Mouse (Mus musculus) hindbrain, embryonic 13.5 days (tissue): Measurements from ENCODE around the gene Selplg. TPM values are rescaled to one million over a fixed set of nuclear protein-coding genes. Genes with fewer than 3 reads are reported as not detected.

Experiments used
- ATAC-seq: fragments of 200-750 bp; cut with Nextera tagmentation; 2 replicates; pipeline ENCODE4 v1.8.0; 2017; ENCODE audit warnings: moderate TSS enrichment; ENCODE audit not compliant: low FRiP score
- H3K27ac ChIP-seq: fragments of 300-500 bp; sonication (generic); 2 replicates; pipeline ENCODE4 v1.5.1; 2015; ENCODE audit warnings: inconsistent platforms, mild to moderate bottlenecking, moderate library complexity
- H3K27me3 ChIP-seq: fragments of 300-500 bp; sonication (generic); 2 replicates; pipeline ENCODE4 v1.6.1; 2015; ENCODE audit warnings: mild to moderate bottlenecking, inconsistent platforms
- H3K36me3 ChIP-seq: fragments of 300-500 bp; sonication (generic); 2 replicates; pipeline ENCODE4 v1.6.1; 2015; ENCODE audit warnings: mild to moderate bottlenecking, inconsistent platforms
- H3K4me1 ChIP-seq: fragments of 300-500 bp; sonication (generic); replicated peaks from 2 replicates; pipeline ENCODE4 v1.6.1; 2015; ENCODE audit warnings: inconsistent platforms
- H3K4me2 ChIP-seq: fragments of 300-500 bp; sonication (generic); 2 replicates; pipeline ENCODE4 v1.6.1; 2015; ENCODE audit warnings: inconsistent platforms, mild to moderate bottlenecking, moderate library complexity
- H3K4me3 ChIP-seq: fragments of 300-500 bp; sonication (generic); 2 replicates; pipeline ENCODE4 v1.5.1; 2015; ENCODE audit warnings: mild to moderate bottlenecking, inconsistent platforms
- H3K9ac ChIP-seq: fragments of 300-500 bp; sonication (generic); 2 replicates; pipeline ENCODE4 v1.6.1; 2015; ENCODE audit warnings: mild to moderate bottlenecking, inconsistent platforms
- H3K9me3 ChIP-seq: fragments of 300-500 bp; sonication (generic); 2 replicates; pipeline ENCODE4 v1.6.1; 2016; ENCODE audit warnings: inconsistent platforms
- WGBS: fragments of 180-500 bp; shearing (Covaris S2); methylation state at CpG from one replicate; pipeline ENCODE4 v1.1.7; 2015; 5-methylcytosine and 5-hydroxymethylcytosine counted together
- polyA plus RNA-seq: library from polyadenylated mRNA; unstranded; fragments of >200 nt; fragmentation: Nextera tagmentation; extraction: Ambion mirVana; gene quantifications from 2 replicates; pipeline ENCODE4 v1.2.1, GENCODE M21; 2015

Gene Selplg
- polyA plus RNA-seq = 1.7 and 1.9 TPM in 2 replicates

DNA sequence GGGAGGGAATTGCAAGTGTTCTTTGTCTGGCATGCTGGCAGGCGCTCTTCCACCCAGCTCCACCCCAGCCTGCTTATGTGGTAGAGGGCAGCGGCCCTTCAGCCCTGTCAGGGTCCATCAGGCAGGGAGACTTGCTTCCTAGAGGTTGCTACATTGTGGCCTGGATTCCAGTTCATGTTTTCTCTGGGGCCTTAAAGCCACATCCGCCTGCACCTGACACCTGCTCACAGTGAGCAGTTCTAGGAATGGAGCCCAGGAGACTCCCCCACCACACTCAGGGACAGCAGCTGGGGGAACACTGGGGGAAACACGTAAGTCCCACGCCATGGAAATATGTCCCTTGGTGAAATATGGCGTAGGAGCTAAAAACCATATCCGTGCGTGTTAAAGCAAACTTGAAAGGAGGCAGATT, at the start of gene Selplg:
Gene Selplg (minus strand): TSS at position 155 of the 412 bp plus-strand sequence.
- Histone ChIP-seq H3K9ac (peak within 1 kb of the TSS; percentile 35), H3K9me3 (no peaks in the 10 kb centered on the region), H3K27me3 (no peaks in the 10 kb centered on the region), H3K4me2 (no peak within 1 kb of the TSS), H3K4me1 (0 out of 2 replicates have a peak, but pooled peaks cover 7% of the 10 kb centered on the region), H3K4me3 (no peak within 1 kb of the TSS), H3K27ac (0 out of 2 replicates have a peak within 1 kb of the TSS, but pooled peaks have one; percentile 23), H3K36me3 (no peaks in the 10 kb centered on the region)
- ATAC-seq = no peak
- 40% methylated on average over 8 of the region's 8 CpGs for WGBS

DNA sequence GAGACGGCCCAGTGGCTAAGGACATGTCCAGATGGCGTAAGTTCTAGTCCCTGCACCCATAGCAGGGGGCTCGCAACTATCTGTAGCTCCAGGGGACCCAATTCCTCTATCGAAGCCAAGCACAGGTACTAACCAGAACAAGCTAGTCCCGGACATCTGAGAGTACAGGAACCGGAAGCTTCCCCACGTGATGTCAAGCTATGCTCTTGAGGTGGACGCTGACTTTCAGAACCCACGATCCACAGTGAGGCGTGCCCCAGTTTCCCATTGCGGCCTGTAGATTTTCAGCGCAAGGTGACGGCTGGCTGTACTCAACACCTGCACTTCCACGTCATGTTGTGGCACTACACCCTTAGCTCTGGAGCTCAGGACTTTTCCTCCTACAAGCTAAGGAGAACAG, 48.7 kb upstream of the Selplg start:
- no peak overlapping the region for H3K9ac ChIP-seq
- H3K9me3 ChIP-seq = no peaks in the 10 kb centered on the region
- no peaks in the 10 kb centered on the region for H3K27me3 ChIP-seq
- H3K4me1 ChIP-seq = peaks cover 78% of the 10 kb centered on the region
- no peak overlapping the region for H3K4me2 ChIP-seq
- 93% methylated on average over 14 of the region's 14 CpGs for WGBS
- peaks cover 46% of the 10 kb centered on the region for H3K36me3 ChIP-seq
- peak overlapping the region; percentile 88; the same call in 1 of the 2 replicates for H3K27ac ChIP-seq
- ATAC-seq = no peak
- no peak overlapping the region for H3K4me3 ChIP-seq

DNA sequence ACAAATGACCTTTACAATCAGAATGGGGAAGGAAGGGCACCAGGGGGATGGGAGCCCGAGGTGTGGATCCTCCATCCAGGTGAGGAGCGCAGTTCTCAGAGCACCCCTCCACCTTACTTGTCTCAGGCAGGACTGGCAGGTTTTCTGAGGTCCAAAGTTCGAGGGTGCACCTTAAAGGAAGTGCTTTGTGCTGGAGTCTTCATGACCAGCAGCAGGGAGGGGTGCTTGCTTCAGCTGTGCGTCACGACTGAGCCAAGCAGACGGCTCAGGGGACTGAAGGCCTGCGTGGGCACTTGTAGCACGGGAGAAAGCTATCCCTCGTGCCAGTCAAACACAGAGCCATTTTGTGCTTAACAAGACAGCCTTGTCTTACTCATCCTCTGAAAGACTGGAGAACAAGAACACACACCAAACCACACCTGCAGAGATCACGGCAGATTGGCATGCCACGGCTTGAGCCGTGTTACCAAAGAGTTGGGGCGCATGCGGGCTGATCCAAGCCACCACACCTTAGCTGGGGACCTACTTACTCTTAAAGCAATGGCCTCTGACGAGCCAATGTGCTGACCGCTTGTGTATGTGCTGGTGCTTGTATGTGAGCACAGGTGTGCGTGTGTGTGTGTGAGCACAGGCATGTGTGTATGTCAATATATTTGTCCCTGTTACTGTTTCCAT, 46.6 kb upstream of the Selplg start:
- no peak overlapping the region for H3K4me3 ChIP-seq
- no peak overlapping the region for H3K4me2 ChIP-seq
- peaks cover 59% of the 10 kb centered on the region for H3K36me3 ChIP-seq
- no peaks in the 10 kb centered on the region for H3K27me3 ChIP-seq
- no peaks in the 10 kb centered on the region for H3K9me3 ChIP-seq
- H3K4me1 ChIP-seq = peaks cover 77% of the 10 kb centered on the region
- no peak for ATAC-seq
- WGBS = 92% methylated on average over 17 of the region's 17 CpGs
- no peak overlapping the region for H3K9ac ChIP-seq
- no peak overlapping the region for H3K27ac ChIP-seq

DNA sequence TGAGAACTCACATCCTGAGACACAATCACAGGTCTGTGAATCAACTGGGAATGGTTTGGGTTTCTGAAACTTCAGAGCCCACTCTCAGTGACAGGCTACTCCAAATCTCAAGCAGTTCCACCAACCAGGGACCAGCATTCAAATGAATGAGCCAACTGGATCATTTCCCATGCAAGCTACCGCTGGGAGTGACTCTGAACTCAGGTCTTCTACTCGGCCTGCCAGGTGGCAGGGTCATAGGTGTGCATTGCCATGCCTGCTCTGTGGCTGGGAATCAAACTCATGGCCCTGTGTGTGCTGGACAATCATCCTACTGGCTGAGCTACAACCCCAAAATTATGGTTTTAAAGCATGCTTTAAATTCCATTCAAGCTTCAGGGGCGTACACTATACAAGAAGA, 45.1 kb upstream of the Selplg start:
- Histone ChIP-seq H3K9ac (0 out of 2 replicates have a peak overlapping the region, but pooled peaks have one; percentile 3), H3K9me3 (no peaks in the 10 kb centered on the region), H3K27me3 (no peaks in the 10 kb centered on the region), H3K4me1 (peaks cover 75% of the 10 kb centered on the region), H3K4me3 (no peak overlapping the region), H3K4me2 (no peak overlapping the region), H3K27ac (peak overlapping the region; percentile 10; the same call in 1 of the 2 replicates), H3K36me3 (peaks cover 59% of the 10 kb centered on the region)
- 70% methylated on average over 3 of the region's 3 CpGs for WGBS
- ATAC-seq = no peak

DNA sequence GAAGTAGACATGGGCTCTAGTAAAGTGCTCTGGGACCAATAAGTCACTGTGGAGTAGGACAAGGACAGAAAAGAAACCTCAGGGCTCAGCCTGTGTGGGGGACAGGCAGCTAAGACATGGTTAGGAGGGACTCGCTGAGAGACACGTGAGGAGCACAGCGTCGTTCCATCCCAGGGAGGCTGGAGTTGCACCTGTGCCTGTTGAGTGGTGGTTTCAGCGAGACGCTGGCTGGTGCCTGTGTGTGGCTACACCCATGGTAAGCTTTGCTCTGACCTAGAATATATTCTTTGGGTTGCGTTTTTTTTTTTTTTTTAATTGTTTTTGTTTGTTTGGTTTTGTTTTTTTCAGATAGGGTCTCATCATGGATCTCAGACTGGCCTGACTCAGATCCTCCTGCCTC, 43.7 kb upstream of the Selplg start:
- no peak overlapping the region for H3K9ac ChIP-seq
- peaks cover 77% of the 10 kb centered on the region for H3K4me1 ChIP-seq
- ATAC-seq = no peak
- 91% methylated on average over 7 of the region's 7 CpGs for WGBS
- H3K27me3 ChIP-seq = no peaks in the 10 kb centered on the region
- H3K9me3 ChIP-seq = no peaks in the 10 kb centered on the region
- H3K4me3 ChIP-seq = no peak overlapping the region
- H3K4me2 ChIP-seq = no peak overlapping the region
- peaks cover 50% of the 10 kb centered on the region for H3K36me3 ChIP-seq
- peak overlapping the region; percentile 100; the same call in 1 of the 2 replicates for H3K27ac ChIP-seq

DNA sequence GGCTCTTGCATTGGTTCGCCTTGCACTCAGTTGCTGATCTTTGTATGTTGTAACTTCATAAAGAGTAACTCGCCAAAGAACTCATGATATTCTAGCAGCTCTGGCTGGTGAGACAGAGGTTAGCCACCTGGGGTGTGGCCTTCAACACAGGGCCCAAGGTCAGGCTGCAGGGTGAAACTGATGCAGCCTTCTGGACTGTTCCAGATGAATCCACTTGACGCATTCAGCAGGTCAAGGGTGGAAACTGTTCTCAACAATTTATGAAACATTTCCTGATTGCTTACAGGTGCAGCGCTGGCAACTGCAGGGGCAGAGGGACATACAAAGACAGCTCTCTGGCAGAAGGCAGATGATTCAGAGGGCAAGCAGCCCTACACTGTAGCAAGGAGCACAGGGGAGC, 43.2 kb upstream of the Selplg start:
- Histone ChIP-seq H3K4me1 (peaks cover 82% of the 10 kb centered on the region), H3K9ac (no peak overlapping the region), H3K4me3 (no peak overlapping the region), H3K9me3 (no peaks in the 10 kb centered on the region), H3K27me3 (no peaks in the 10 kb centered on the region), H3K4me2 (no peak overlapping the region), H3K36me3 (peaks cover 45% of the 10 kb centered on the region), H3K27ac (peak overlapping the region; percentile 100)
- 95% methylated on average over 4 of the region's 4 CpGs for WGBS
- ATAC-seq = no peak

DNA sequence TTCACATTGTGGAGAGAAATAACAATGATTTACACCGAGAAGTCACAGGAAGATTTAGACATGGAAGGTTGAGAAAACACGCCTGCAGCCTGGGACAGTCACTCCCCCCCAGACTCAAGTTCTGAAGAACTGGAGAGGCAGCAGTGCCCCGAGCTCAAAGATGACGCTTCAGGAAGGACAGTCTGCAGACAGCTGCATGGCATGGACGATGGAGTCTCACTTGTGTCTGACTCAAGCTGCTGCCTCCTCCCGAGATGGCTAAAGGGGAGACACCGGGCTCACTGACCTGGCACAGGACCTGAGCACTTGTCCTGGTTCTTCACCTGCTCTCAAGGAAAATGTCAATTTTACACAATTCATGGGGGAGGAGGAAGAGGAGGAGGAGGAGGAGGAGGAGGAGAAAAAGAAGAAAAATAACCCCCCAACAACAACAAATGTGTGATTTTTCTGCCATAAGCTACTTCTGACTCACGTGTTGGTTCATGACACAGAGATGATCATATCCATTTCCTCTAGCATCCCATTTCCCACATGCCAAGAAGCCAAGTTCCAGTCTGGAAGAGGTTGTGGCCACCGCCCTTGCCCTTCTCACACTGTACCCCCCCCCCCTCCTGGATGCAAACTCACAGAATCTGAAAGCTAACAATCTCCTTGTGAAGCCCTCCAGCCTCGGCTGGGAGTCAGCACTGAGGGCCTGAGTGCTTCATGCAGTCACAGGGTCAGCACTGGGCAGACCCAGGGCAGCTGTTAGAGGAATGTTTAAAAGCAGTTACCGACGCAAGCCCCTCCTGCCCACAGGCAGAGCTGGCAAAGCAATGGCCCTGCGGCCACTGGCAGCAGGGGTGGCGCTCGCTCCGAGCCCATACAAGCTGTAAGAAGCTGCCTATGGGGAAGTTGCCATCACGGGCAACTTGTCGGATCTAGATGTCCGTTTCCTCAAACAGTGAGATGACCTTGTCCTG, 41.9 kb upstream of the Selplg start:
- WGBS = 40% methylated on average over 19 of the region's 19 CpGs
- H3K9ac ChIP-seq = peak overlapping the region; percentile 75
- H3K4me2 ChIP-seq = peak overlapping the region; percentile 51
- peak overlapping the region; percentile 100 for H3K27ac ChIP-seq
- H3K4me3 ChIP-seq = peak overlapping the region; percentile 24
- H3K36me3 ChIP-seq = peaks cover 32% of the 10 kb centered on the region
- ATAC-seq = no peak
- H3K27me3 ChIP-seq = no peaks in the 10 kb centered on the region
- peaks cover 92% of the 10 kb centered on the region for H3K4me1 ChIP-seq
- H3K9me3 ChIP-seq = no peaks in the 10 kb centered on the region

DNA sequence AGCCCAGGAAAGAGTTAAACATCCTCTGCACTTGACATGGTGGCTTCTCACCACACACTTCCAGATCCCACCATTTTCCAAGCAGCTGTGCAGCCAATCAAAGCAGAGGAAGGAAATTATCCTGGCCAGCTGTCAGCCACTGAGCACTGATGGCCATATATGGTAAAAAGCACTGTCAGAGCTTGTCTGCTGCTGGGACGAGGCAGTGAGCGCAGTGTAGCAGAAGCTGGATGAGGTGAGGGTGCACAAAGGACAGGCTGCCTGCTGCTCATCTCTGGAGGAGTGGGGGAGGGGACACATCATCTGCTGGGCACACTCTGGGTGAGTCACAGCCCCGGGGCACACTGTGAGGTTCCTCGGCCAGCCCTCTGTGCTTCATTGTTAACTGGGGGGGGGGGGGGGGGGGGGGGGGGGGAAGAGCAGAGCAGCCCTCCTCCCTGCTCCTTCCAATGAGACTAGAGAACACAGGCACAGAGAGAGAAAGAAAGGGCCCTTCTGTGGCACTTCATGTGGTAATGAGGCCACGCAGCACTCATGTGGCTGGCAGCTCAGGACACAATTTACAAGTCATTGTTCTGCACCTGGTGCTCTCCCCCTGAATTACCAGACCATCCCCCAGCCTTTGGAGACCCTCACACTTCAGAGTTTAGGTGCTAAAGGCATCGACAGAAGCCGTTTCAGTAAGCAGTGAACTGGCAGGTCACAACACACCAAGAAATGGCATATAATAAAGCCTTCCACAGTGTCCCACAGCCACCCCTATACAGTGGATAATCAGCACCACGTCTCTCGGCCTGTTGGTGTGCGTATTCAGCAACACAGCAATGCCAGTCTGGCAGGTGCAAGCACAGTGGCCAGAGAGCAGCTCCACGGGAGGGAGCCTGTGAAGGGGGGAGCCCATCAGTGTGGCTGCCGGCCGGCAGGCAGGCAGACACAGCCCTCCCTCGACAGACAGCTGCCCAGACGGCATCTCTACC, 40.8 kb upstream of the Selplg start:
- no peaks in the 10 kb centered on the region for H3K27me3 ChIP-seq
- peak overlapping the region; percentile 75 for H3K9ac ChIP-seq
- peak; percentile 89 for ATAC-seq
- no peaks in the 10 kb centered on the region for H3K9me3 ChIP-seq
- peaks cover 24% of the 10 kb centered on the region for H3K36me3 ChIP-seq
- peak overlapping the region; percentile 100 for H3K27ac ChIP-seq
- H3K4me2 ChIP-seq = peak overlapping the region; percentile 51
- WGBS = 2% methylated on average over 13 of the region's 15 CpGs
- peaks cover 95% of the 10 kb centered on the region for H3K4me1 ChIP-seq
- peak overlapping the region; percentile 24 for H3K4me3 ChIP-seq

DNA sequence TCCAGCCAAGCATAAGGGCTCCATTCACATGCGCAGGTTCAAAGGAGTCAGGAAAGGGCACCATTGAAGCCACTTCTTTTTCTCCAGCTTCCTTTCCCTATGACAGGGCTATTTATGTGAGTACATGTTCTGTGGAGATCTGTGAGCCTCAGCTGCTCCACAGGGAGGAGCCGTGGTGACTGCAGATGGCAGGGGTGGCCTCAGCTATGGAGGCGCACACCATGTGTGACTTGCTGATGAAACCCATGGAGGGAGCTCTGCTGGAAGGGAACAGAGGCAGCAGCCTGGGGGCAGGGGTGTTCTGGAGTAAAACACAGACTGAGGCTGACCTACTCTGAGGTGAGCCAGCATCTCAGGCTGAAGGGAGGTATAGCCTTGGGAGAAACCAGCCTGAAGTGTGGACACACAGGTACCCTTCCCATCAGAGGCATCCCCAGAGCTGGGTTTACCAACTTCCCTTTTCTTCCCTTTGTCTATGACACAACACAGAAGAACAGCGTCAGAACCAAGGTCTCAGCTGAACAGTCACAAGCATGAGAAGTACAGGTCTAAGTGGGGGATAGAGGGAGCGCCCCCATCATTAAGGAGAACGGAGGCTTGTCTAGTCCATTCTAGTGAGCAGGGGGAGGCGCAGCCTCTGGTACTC, 39.6 kb upstream of the Selplg start:
- H3K27me3 ChIP-seq = no peaks in the 10 kb centered on the region
- H3K4me2 ChIP-seq = no peak overlapping the region
- H3K9ac ChIP-seq = peak overlapping the region; percentile 49; the same call in 1 of the 2 replicates
- 61% methylated on average over 7 of the region's 7 CpGs for WGBS
- ATAC-seq = no peak
- peak overlapping the region; percentile 100 for H3K27ac ChIP-seq
- H3K9me3 ChIP-seq = no peaks in the 10 kb centered on the region
- H3K36me3 ChIP-seq = peaks cover 20% of the 10 kb centered on the region
- H3K4me1 ChIP-seq = peaks cover 89% of the 10 kb centered on the region
- H3K4me3 ChIP-seq = no peak overlapping the region

DNA sequence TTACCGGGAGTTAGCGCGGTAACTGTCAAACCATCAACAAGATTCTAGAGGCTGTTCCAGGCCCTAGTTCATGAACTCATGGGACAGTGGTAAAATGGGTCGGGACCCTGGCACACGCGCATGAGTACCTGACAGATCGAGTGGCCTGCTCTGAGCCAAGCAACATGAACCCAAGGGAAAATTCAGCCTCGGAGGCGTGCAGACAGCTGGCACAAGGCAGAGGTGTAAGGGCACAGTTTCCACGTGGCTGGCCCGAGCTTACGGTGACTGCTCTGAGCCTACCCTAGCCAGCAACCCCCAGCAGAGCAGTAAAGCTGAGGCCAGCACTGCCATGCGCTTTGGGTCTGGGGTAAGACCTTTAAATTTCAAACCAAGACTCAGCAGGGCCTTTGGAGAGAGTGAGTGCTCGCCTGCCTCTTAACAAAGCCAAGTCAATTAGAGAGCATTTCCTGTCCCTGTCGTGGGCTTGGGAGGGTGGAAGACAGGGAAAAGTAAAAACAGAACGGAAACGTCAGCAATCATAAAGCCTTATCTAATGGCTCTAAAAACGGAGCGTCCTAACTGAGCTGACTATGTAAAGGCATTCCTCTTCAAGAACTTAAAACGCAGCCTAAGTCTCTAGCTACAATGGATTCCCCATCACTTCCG, 38.1 kb upstream of the Selplg start:
- no peak for ATAC-seq
- Histone ChIP-seq H3K4me2 (no peak overlapping the region), H3K4me3 (no peak overlapping the region), H3K9ac (peak overlapping the region; percentile 49), H3K4me1 (peaks cover 82% of the 10 kb centered on the region), H3K36me3 (peaks cover 8% of the 10 kb centered on the region), H3K27me3 (no peaks in the 10 kb centered on the region), H3K27ac (peak overlapping the region; percentile 100), H3K9me3 (no peaks in the 10 kb centered on the region)
- 33% methylated on average over 21 of the region's 21 CpGs for WGBS

DNA sequence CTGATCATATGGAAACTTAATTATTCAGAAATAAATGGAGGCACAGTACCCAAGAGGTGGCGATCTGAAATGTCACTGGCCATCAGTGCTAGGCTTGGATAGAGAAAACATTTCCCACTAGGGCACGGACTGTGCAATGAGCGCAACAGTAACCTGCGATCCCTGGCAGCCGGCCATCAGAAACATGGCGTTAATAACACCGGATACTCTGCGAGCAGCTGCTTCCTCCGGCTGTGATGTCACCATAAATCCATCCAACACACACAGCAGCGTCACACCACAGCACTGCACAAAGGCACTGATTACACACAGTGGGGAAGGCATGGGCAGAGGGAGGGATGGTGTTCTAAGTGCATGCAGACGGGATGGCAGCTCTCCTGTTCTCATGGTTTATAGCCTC, 36.7 kb upstream of the Selplg start:
- Histone ChIP-seq H3K27ac (peak overlapping the region; percentile 100), H3K9ac (peak overlapping the region; percentile 46), H3K36me3 (peaks cover 15% of the 10 kb centered on the region), H3K4me1 (peaks cover 69% of the 10 kb centered on the region), H3K4me3 (no peak overlapping the region), H3K4me2 (peak overlapping the region; percentile 6; the same call in 1 of the 2 replicates), H3K27me3 (no peaks in the 10 kb centered on the region), H3K9me3 (no peaks in the 10 kb centered on the region)
- no peak; the same call in 1 of the 2 replicates for ATAC-seq
- 33% methylated on average over 11 of the region's 11 CpGs for WGBS
